Mouse (Mus musculus): ENCODE data around the gene Manba. TPM values are rescaled to one million over a fixed set of nuclear protein-coding genes. Genes with fewer than 3 reads are reported as not detected.
"Not testable (repeated sequence)": the region's sequence is repeated elsewhere in the genome, so short reads cannot be mapped to it uniquely, and the experiment has no call there.

Manba gene
- total and polyA plus RNA-seq, 3 experiments = 2.9 to 23.7 (median 19.6) TPM

DNA sequence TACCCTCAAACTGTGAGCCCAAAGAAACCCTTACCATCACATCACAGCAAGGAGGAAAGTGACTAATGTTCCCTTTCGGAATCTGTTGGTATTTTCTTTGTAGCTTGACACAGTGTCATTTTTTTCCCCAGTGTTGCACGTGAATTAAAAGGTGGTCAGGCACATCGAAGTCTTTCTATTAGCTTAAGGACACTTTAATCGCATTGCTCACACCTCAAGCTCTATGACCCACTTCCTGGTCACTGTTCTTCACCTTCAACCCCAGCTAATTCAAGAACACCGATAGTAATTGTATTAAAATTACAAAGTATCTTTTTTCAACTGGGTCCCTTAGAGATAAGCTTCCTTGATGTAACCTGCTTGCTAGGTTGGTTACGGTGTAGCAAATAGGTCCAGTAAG is 4.6 kb upstream of the Manba start:
- DNase-seq (ENCODE audit: low spot score) (no peak), ATAC-seq (ENCODE audit: extremely low read depth, insufficient number of reproducible peaks, low FRiP score, poor library complexity, severe bottlenecking) (no peak)
- peaks cover 7% of the 10 kb centered on the region; the same call in 1 of the 2 replicates for H3K27me3 ChIP-seq (ENCODE audit: insufficient read depth, low read length)
- peaks cover 3% of the 10 kb centered on the region for H3K36me3 ChIP-seq (replicated peaks)
- TF ChIP-seq POLR2AphosphoS5 (IDR thresholded peaks at IDR 0.05; ENCODE audit: insufficient replicate concordance, low read depth, low read length) = no peak
- no peak for TF ChIP-seq CTCF (IDR thresholded peaks at IDR 0.05; ENCODE audit: low read depth, low read length)
- no peak for TF ChIP-seq GATA2 (IDR thresholded peaks at IDR 0.05; ENCODE audit: borderline replicate concordance, low read depth, low read length)
- TF ChIP-seq GATA1 (IDR thresholded peaks at IDR 0.05; ENCODE audit: borderline replicate concordance, low read length) = no peak
- no peak for TF ChIP-seq TAL1 (conservative IDR thresholded peaks at IDR 0.05; ENCODE audit: low read depth, low read length)
- H3K4me3 ChIP-seq (ENCODE audit: low read depth, low read length) = no peak overlapping the region
- H3K9me3 ChIP-seq (replicated peaks) = no peaks in the 10 kb centered on the region
- peaks cover 19% of the 10 kb centered on the region for H3K4me1 ChIP-seq (ENCODE audit: insufficient read depth, low read depth, low read length)

DNA sequence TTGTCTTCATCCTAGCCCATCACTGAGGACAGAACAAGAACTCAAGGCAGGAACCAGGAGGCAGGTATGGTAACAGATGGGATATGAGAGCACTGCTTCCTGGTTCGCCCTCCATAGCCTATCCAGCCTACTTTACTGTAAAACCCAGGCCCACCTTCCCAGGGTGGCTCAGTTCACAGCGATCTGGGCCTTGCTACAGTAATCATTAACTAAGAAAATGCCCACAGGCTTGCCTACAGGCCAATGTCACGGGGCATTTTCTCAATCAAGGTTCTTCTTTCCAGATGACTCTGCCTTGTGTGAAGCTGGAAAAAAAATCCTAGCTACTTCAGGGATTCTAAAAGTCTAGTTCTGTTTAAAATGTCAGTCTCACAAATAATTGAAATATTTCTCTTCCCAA is 3.8 kb upstream of the Manba start:
- Histone ChIP-seq H3K4me1 (ENCODE audit: insufficient read depth, low read depth, low read length) (peaks cover 24% of the 10 kb centered on the region), H3K4me3 (ENCODE audit: low read depth, low read length) (no peak overlapping the region), H3K9me3 (replicated peaks) (no peaks in the 10 kb centered on the region), H3K27me3 (ENCODE audit: insufficient read depth, low read length) (peaks cover 4% of the 10 kb centered on the region; the same call in 1 of the 2 replicates), H3K36me3 (replicated peaks) (peaks cover 3% of the 10 kb centered on the region)
- no peak for DNase-seq (ENCODE audit: low spot score)
- no peak for ATAC-seq (ENCODE audit: extremely low read depth, insufficient number of reproducible peaks, low FRiP score, poor library complexity, severe bottlenecking)
- TF ChIP-seq GATA1 (IDR thresholded peaks at IDR 0.05; ENCODE audit: borderline replicate concordance, low read length) = no peak
- TF ChIP-seq TAL1 (conservative IDR thresholded peaks at IDR 0.05; ENCODE audit: low read depth, low read length) = no peak

DNA sequence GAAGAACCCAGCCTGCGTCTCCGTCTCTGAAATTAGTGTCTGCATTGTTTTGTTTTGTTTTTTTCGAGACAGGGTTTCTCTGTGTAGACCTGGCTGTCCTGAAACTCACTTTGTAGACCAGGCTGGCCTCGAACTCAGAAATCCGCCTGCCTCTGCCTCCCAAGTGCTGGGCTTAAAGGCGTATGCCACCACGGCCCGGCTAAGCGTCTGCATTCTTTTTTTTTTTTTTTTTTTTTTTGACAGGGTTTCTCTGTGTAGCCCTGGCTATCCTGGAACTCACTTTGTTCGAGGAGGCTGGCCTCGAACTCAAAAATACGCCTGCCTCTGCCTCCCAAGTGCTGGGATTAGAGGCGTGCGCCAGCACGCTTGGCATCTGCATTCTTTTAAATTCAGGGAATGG is 761 bp upstream of the Manba start:
- H3K4me1 ChIP-seq (ENCODE audit: insufficient read depth, low read depth, low read length) = peaks cover 21% of the 10 kb centered on the region
- not testable (repeated sequence) for DNase-seq (ENCODE audit: low spot score); H3K36me3 ChIP-seq (replicated peaks); ATAC-seq (ENCODE audit: extremely low read depth, insufficient number of reproducible peaks, low FRiP score, poor library complexity, severe bottlenecking); H3K9me3 ChIP-seq (replicated peaks); H3K27me3 ChIP-seq (ENCODE audit: insufficient read depth, low read length)
- peak overlapping the region; percentile 94; the same call in 1 of the 2 replicates for H3K4me3 ChIP-seq (ENCODE audit: low read depth, low read length)

DNA sequence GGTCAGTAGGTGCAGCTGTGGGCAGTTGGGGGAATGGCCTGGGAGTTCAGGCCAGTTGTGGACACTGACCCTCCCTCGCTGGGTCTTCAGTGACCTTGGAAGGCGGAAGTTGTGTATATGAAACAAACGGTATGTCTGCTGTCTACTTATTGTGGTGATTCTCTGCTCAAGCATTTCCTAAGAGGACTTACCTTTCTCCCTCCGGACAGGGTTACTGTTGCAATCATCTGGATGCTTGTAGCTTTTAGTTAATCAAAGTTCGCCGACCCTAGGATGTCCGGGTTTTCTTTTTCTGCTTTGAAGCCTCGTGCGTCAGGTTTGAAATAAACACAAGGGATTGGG is 460 bp downstream of the Manba start:
- peaks cover 17% of the 10 kb centered on the region for H3K36me3 ChIP-seq (replicated peaks)
- no peak for TF ChIP-seq GATA2 (IDR thresholded peaks at IDR 0.05; ENCODE audit: borderline replicate concordance, low read depth, low read length)
- no peak for TF ChIP-seq GATA1 (IDR thresholded peaks at IDR 0.05; ENCODE audit: borderline replicate concordance, low read length)
- no peak for TF ChIP-seq CTCF (IDR thresholded peaks at IDR 0.05; ENCODE audit: low read depth, low read length)
- no peak for TF ChIP-seq POLR2AphosphoS5 (IDR thresholded peaks at IDR 0.05; ENCODE audit: insufficient replicate concordance, low read depth, low read length)
- no peak for TF ChIP-seq TAL1 (conservative IDR thresholded peaks at IDR 0.05; ENCODE audit: low read depth, low read length)
- H3K4me1 ChIP-seq (ENCODE audit: insufficient read depth, low read depth, low read length) = peaks cover 19% of the 10 kb centered on the region
- ATAC-seq (ENCODE audit: extremely low read depth, insufficient number of reproducible peaks, low FRiP score, poor library complexity, severe bottlenecking) = peak; percentile 19; the same call in 1 of the 2 replicates
- H3K4me3 ChIP-seq (ENCODE audit: low read depth, low read length) = peak overlapping the region; percentile 94
- no peaks in the 10 kb centered on the region for H3K9me3 ChIP-seq (replicated peaks)
- H3K27me3 ChIP-seq (ENCODE audit: insufficient read depth, low read length) = no peaks in the 10 kb centered on the region; the same call in 1 of the 2 replicates
- no peak for DNase-seq (ENCODE audit: low spot score)

DNA sequence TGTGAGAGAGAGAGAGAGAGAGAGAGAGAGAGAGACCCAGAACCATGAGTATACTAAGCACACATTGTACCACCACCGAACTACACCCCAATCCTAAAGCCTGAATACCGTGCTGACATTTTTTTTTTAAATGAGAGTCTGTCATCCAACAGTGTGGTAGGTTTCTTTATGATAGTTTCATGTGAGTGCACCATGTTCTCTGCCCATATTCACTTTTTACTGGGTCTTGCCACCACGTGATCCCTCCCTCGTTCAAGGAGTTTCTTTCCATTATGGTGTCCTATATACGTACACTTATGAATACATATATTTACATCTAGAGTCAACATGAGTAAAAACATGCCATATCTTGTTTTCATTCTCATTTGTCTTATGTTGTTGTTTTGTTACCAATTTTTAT is 940 bp downstream of the Manba start:
- H3K4me3 ChIP-seq (ENCODE audit: low read depth, low read length) = peak overlapping the region; percentile 94
- no peak for ATAC-seq (ENCODE audit: extremely low read depth, insufficient number of reproducible peaks, low FRiP score, poor library complexity, severe bottlenecking)
- no peak for DNase-seq (ENCODE audit: low spot score)
- peaks cover 19% of the 10 kb centered on the region for H3K4me1 ChIP-seq (ENCODE audit: insufficient read depth, low read depth, low read length)
- no peaks in the 10 kb centered on the region; the same call in 1 of the 2 replicates for H3K27me3 ChIP-seq (ENCODE audit: insufficient read depth, low read length)
- no peak for TF ChIP-seq POLR2AphosphoS5 (IDR thresholded peaks at IDR 0.05; ENCODE audit: insufficient replicate concordance, low read depth, low read length)
- no peak for TF ChIP-seq GATA1 (IDR thresholded peaks at IDR 0.05; ENCODE audit: borderline replicate concordance, low read length)
- TF ChIP-seq TAL1 (conservative IDR thresholded peaks at IDR 0.05; ENCODE audit: low read depth, low read length) = no peak
- TF ChIP-seq CTCF (IDR thresholded peaks at IDR 0.05; ENCODE audit: low read depth, low read length) = no peak
- TF ChIP-seq GATA2 (IDR thresholded peaks at IDR 0.05; ENCODE audit: borderline replicate concordance, low read depth, low read length) = no peak
- H3K36me3 ChIP-seq (replicated peaks) = peaks cover 22% of the 10 kb centered on the region
- no peaks in the 10 kb centered on the region for H3K9me3 ChIP-seq (replicated peaks)

DNA sequence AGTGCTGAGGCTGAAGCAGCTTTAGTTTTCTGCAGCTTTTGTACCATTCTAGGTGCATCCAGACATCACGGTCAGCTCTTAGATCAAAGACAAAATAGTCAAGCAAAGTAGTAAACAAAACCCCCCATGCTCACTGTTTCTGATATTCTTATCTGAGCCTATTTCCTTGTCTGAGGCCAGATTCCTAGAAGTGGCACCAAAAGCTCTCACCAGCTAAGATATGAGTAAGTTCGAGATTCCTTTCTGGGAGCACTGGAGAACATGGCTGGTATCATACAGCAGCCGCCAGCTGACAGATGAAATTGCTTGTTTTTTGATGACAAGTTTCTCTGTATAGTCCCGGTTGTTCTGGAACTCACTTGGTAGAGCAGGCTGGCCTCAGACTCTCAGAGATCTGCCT is 2.4 kb downstream of the Manba start:
- H3K9me3 ChIP-seq (replicated peaks) = no peaks in the 10 kb centered on the region
- H3K36me3 ChIP-seq (replicated peaks) = peaks cover 27% of the 10 kb centered on the region
- TF ChIP-seq GATA1 (IDR thresholded peaks at IDR 0.05; ENCODE audit: borderline replicate concordance, low read length) = no peak
- TF ChIP-seq GATA2 (IDR thresholded peaks at IDR 0.05; ENCODE audit: borderline replicate concordance, low read depth, low read length) = no peak
- no peak for TF ChIP-seq POLR2AphosphoS5 (IDR thresholded peaks at IDR 0.05; ENCODE audit: insufficient replicate concordance, low read depth, low read length)
- TF ChIP-seq CTCF (IDR thresholded peaks at IDR 0.05; ENCODE audit: low read depth, low read length) = no peak
- peaks cover 19% of the 10 kb centered on the region for H3K4me1 ChIP-seq (ENCODE audit: insufficient read depth, low read depth, low read length)
- H3K4me3 ChIP-seq (ENCODE audit: low read depth, low read length) = no peak overlapping the region
- ATAC-seq (ENCODE audit: extremely low read depth, insufficient number of reproducible peaks, low FRiP score, poor library complexity, severe bottlenecking) (no peak), DNase-seq (ENCODE audit: low spot score) (no peak)
- H3K27me3 ChIP-seq (ENCODE audit: insufficient read depth, low read length) = no peaks in the 10 kb centered on the region

DNA sequence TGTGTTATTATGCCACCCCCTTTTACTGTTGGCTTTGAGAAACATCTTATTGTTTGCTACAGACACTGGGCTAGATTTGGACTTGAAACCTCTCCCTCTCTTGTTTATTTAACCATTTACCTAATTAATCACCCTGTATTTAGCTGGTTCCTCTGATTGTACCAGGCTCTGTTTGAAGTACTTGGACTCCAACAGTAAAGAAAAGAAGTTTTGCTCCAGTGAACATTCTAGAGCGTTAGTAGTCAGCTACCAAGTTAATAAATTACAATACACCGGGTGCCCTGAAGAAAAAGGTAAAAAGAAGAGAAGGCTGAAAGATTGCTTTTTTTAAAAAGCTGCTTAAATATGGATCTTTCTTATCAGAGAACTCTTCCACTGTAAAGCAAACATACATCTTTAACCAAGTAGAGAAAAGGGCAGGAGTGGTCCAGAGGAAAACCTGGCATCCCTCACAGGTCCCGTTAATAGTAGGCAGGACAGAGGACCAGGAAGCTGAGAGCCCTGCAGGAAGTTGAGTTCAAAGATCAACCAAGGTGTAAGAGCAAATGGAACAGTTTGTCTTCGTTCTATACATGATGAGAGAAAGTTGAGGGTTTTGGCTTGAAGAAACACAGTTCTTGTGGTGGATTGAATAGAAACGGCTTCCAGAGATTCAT is 4.6 kb downstream of the Manba start:
- Histone ChIP-seq H3K9me3 (replicated peaks) (no peaks in the 10 kb centered on the region), H3K4me1 (ENCODE audit: insufficient read depth, low read depth, low read length) (peaks cover 13% of the 10 kb centered on the region), H3K27me3 (ENCODE audit: insufficient read depth, low read length) (no peaks in the 10 kb centered on the region), H3K36me3 (replicated peaks) (peaks cover 24% of the 10 kb centered on the region), H3K4me3 (ENCODE audit: low read depth, low read length) (no peak overlapping the region)
- DNase-seq (ENCODE audit: low spot score) (no peak), ATAC-seq (ENCODE audit: extremely low read depth, insufficient number of reproducible peaks, low FRiP score, poor library complexity, severe bottlenecking) (no peak)
- TF ChIP-seq CTCF (IDR thresholded peaks at IDR 0.05; ENCODE audit: low read depth, low read length) (no peak), TAL1 (conservative IDR thresholded peaks at IDR 0.05; ENCODE audit: low read depth, low read length) (no peak), POLR2AphosphoS5 (IDR thresholded peaks at IDR 0.05; ENCODE audit: insufficient replicate concordance, low read depth, low read length) (no peak), GATA1 (IDR thresholded peaks at IDR 0.05; ENCODE audit: borderline replicate concordance, low read length) (no peak), GATA2 (IDR thresholded peaks at IDR 0.05; ENCODE audit: borderline replicate concordance, low read depth, low read length) (no peak)
